Mouse (Mus musculus) midbrain, embryonic 12.5 days (tissue): ENCODE measurements around the gene Tceal7. TPM values are rescaled to one million over a fixed set of nuclear protein-coding genes. Genes with fewer than 3 reads are reported as not detected.
A peak's percentile ranks its signal among the peaks of the same experiment; 100 is the strongest.
"Not testable (repeated sequence)": the region's sequence is repeated elsewhere in the genome, so short reads cannot be mapped to it uniquely, and the experiment has no call there.

Experiments used
- ATAC-seq: fragments of 200-750 bp; cut with Nextera tagmentation; 2 replicates; pipeline ENCODE4 v1.8.0; 2017; ENCODE audit warnings: low read depth, moderate TSS enrichment, moderate library complexity; ENCODE audit not compliant: low FRiP score
- H3K27ac ChIP-seq: fragments of 300-500 bp; sonication (generic); replicated peaks from 2 replicates; pipeline ENCODE4 v1.5.1; 2016; ENCODE audit warnings: mild to moderate bottlenecking
- H3K27me3 ChIP-seq: fragments of 300-500 bp; sonication (generic); 2 replicates; pipeline ENCODE4 v1.6.1; 2016; ENCODE audit warnings: mild to moderate bottlenecking
- H3K36me3 ChIP-seq: fragments of 300-500 bp; sonication (generic); 2 replicates; pipeline ENCODE4 v1.6.1; 2016
- H3K4me1 ChIP-seq: fragments of 300-500 bp; sonication (generic); 2 replicates; pipeline ENCODE4 v1.6.1; 2016
- H3K4me2 ChIP-seq: fragments of 300-500 bp; sonication (generic); replicated peaks from 2 replicates; pipeline ENCODE4 v1.6.1; 2016; ENCODE audit warnings: mild to moderate bottlenecking, moderate library complexity
- H3K4me3 ChIP-seq: fragments of 300-500 bp; sonication (generic); 2 replicates; pipeline ENCODE4 v1.5.1; 2016; ENCODE audit warnings: mild to moderate bottlenecking
- H3K9ac ChIP-seq: fragments of 300-500 bp; sonication (generic); replicated peaks from 2 replicates; pipeline ENCODE4 v1.6.1; 2016; ENCODE audit warnings: mild to moderate bottlenecking, moderate library complexity
- H3K9me3 ChIP-seq: fragments of 300-500 bp; sonication (generic); 2 replicates; pipeline ENCODE4 v1.6.1; 2016; ENCODE audit warnings: mild to moderate bottlenecking
- WGBS: fragments of 180-500 bp; shearing (Covaris S2); methylation state at CpG from one replicate; pipeline ENCODE4 v1.1.7; 2016; 5-methylcytosine and 5-hydroxymethylcytosine counted together
- polyA plus RNA-seq: library from polyadenylated mRNA; unstranded; fragments of >200 nt; fragmentation: Nextera tagmentation; extraction: Ambion mirVana; gene quantifications from 2 replicates; pipeline ENCODE4 v1.2.1, GENCODE M21; 2016

The Tceal7 gene
- 0.80 and 1.5 TPM in 2 replicates for polyA plus RNA-seq

DNA sequence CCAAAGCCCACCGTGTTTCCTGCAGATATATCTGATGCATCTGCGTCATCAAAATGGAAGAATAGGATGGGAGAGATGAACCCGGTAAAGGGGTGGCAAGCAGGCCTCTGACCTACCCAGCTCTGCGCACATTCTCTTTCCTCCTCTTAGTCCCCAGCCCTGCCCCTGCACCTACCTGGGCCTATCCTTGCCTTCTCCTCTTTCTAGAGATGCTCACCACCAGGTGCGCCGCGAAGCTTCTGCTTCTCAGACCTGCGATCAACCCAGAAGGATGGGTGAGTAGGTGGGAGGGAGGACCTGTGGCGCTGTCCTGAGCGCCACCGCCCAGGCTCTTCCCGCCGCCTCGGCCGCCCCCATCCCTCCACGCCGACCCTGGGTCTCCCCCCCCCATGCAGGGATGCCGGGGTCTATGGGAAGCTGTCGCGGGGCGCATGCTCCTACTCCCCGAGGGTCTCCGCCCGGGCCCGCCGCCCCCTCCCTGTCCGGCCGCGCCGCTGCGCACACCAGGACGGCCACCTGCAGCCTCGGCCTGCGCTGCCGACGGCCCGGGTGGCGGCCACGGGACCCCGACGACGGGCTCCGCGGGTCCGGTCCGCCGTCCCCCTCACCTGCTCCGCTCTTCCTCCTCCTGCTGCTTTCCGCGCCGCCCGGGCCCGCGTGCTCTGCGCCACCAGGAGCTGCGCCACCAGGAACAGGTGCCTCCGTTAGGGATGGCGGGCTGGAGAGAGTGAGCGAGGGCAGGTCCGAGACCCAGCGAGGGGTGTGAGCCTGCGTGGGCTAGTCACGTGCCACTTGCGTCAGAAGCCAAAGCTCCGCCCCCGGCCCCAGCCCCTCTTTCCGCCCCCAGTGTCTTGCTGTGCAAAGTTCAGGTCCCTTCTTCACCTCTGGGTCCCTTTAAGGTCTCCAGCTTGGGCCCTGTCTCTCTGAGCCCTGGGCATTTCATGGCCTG, at the start of gene Tceal7, which contains the start of gene Bex1:
TSS of gene Tceal7 (plus strand) at position 51 of the 949 bp plus-strand sequence.
TSS of gene Bex1 (minus strand) at position 785 of the 949 bp plus-strand sequence.
- not testable (repeated sequence) for H3K27ac ChIP-seq, H3K4me1 ChIP-seq, H3K27me3 ChIP-seq, H3K36me3 ChIP-seq, H3K9me3 ChIP-seq
- H3K9ac ChIP-seq, result peak within 1 kb of the TSS; percentile 51; the same call in 1 of the 2 replicates
- 39% methylated on average over 20 of the region's 67 CpGs for whole genome bisulfite sequencing
- peak within 1 kb of the TSS; percentile 49 for H3K4me2 ChIP-seq
- peak within 1 kb of the TSS; percentile 44 for H3K4me3 ChIP-seq
- peak; percentile 92 for ATAC-seq

GRCm38 (mm10) chrX:136170625-136171024, 44.0 kb upstream of the Tceal7 start:
- Histone ChIP-seq H3K4me2 (peak overlapping the region; percentile 51), H3K27ac (no peak overlapping the region), H3K9me3 (no peaks in the 10 kb centered on the region), H3K27me3 (no peaks in the 10 kb centered on the region; the same call in 1 of the 2 replicates), H3K9ac (no peak overlapping the region), H3K4me3 (peak overlapping the region; percentile 54), H3K36me3 (no peaks in the 10 kb centered on the region), H3K4me1 (0 out of 2 replicates have a peak, but pooled peaks cover 2% of the 10 kb centered on the region)
- 65% methylated on average over 10 of the region's 10 CpGs for WGBS
- no peak for ATAC-seq

DNA sequence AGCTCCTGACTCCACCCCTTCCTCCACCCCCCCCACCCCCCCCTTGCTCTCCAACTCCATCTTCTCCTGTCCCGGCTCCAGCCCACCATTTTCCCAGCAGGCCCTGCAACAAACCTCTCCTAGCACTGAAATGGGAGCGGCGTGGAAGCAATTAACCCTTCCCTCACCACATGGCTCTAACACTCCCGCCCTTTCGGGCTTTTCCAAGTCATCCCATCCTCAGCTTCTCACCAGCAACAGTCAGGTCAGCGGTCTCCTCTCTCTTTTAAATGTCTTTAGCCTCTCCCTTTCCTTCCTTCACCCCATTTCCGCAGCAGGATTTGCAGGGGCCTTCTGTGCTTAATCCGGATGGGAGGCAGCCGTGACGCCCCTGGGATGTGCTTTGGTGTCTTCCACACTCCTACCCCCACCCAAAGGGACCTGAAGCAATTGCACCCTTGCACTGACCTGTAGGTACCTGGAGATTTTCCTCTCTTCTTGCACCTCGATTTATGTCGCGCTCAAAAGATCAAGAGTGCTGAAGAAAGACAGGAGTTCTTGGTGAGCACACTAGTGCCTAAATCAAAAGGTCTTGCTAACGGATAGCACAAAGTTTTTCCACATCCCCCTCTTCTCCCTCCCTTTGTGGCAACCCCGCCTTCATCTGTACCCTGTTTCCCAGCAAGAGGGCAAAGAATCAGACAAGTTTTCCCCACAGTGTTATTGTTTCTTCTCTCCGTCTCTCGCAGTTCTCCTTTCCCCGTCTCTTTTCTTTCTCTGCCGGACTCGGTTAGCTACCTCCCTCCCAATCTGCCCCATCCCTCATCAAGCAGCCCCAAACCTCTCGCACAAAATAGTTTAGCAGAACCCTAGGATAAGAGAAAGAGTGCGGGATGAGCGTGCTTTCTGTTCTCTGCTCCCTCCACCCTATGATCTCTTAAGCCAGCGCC, 43.1 kb upstream of the Tceal7 start:
- 19% methylated on average over 24 of the region's 24 CpGs for WGBS
- Histone ChIP-seq H3K27ac (peak overlapping the region; percentile 78), H3K9ac (peak overlapping the region; percentile 65), H3K36me3 (no peaks in the 10 kb centered on the region), H3K27me3 (no peaks in the 10 kb centered on the region; the same call in 1 of the 2 replicates), H3K4me1 (0 out of 2 replicates have a peak, but pooled peaks cover 2% of the 10 kb centered on the region), H3K4me3 (peak overlapping the region; percentile 54), H3K4me2 (peak overlapping the region; percentile 51), H3K9me3 (no peaks in the 10 kb centered on the region)
- ATAC-seq, result peak; percentile 68

GRCm38 (mm10) chrX:136172118-136172551, 42.4 kb upstream of the Tceal7 start, which contains the start of gene Tceal8:
Gene Tceal8 (minus strand): TSS chrX:136172342.
- WGBS, result 23% methylated on average over 10 of the region's 10 CpGs
- peak; percentile 95 for ATAC-seq
- no peaks in the 10 kb centered on the region; the same call in 1 of the 2 replicates for H3K27me3 ChIP-seq
- no peaks in the 10 kb centered on the region for H3K36me3 ChIP-seq
- H3K4me1 ChIP-seq, result 0 out of 2 replicates have a peak, but pooled peaks cover 2% of the 10 kb centered on the region
- peak within 1 kb of the TSS; percentile 65 for H3K9ac ChIP-seq
- peak within 1 kb of the TSS; percentile 78 for H3K27ac ChIP-seq
- peak within 1 kb of the TSS; percentile 54 for H3K4me3 ChIP-seq
- H3K9me3 ChIP-seq, result no peaks in the 10 kb centered on the region
- peak within 1 kb of the TSS; percentile 51 for H3K4me2 ChIP-seq

GRCm38 (mm10) chrX:136172786-136173185, 41.8 kb upstream of the Tceal7 start:
- ATAC-seq, result no peak
- Histone ChIP-seq H3K4me1 (0 out of 2 replicates have a peak, but pooled peaks cover 2% of the 10 kb centered on the region), H3K27ac (peak overlapping the region; percentile 77; the same call in 1 of the 2 replicates), H3K4me2 (peak overlapping the region; percentile 45), H3K9ac (peak overlapping the region; percentile 47; the same call in 1 of the 2 replicates), H3K36me3 (no peaks in the 10 kb centered on the region), H3K4me3 (peak overlapping the region; percentile 54), H3K27me3 (no peaks in the 10 kb centered on the region; the same call in 1 of the 2 replicates), H3K9me3 (no peaks in the 10 kb centered on the region)
- WGBS, result 39% methylated on average over 10 of the region's 10 CpGs

- H3K4me3 ChIP-seq, result no peak overlapping the region
- peaks cover 4% of the 10 kb centered on the region; the same call in 1 of the 2 replicates for H3K27me3 ChIP-seq
- no peaks in the 10 kb centered on the region for H3K4me1 ChIP-seq
- no peaks in the 10 kb centered on the region for H3K36me3 ChIP-seq
- H3K4me2 ChIP-seq, result no peak overlapping the region
- no peak overlapping the region for H3K9ac ChIP-seq
- 25% methylated on average over 11 of the region's 11 CpGs for WGBS
- no peaks in the 10 kb centered on the region for H3K9me3 ChIP-seq
- H3K27ac ChIP-seq, result no peak overlapping the region
- peak; percentile 56 for ATAC-seq
These were observed 33.6 kb upstream of the Tceal7 start for GRCm38 (mm10) chrX:136180897-136181553.

DNA sequence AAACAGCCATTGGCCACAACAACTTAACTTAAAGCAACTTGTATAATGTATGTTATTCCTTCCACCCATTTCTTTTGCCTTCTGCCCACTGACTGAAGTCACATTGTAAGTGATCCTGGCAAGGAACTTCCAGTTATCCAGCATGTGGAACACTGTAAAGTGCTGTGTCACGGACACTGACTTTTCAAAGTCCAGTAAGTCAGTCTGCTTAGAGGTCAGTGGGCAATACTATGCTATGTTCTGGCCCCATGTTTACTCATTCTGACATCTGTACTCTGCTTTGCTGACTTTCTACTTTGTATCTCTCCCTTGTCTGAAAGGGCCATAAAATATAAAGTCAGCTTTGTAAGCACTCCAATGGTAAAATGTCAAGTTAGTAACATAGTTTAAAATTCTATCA, 31.5 kb upstream of the Tceal7 start:
- Histone ChIP-seq H3K9ac (no peak overlapping the region), H3K4me1 (no peaks in the 10 kb centered on the region), H3K27me3 (peaks cover 4% of the 10 kb centered on the region; the same call in 1 of the 2 replicates), H3K9me3 (no peaks in the 10 kb centered on the region), H3K4me3 (no peak overlapping the region), H3K36me3 (no peaks in the 10 kb centered on the region), H3K27ac (no peak overlapping the region), H3K4me2 (no peak overlapping the region)
- ATAC-seq, result no peak
- WGBS, result 88% methylated on average over 1 of the region's 1 CpGs

- ATAC-seq, result no peak
- Histone ChIP-seq H3K9me3 (no peaks in the 10 kb centered on the region), H3K4me2 (no peak overlapping the region), H3K27ac (no peak overlapping the region), H3K27me3 (0 out of 2 replicates have a peak, but pooled peaks cover 6% of the 10 kb centered on the region), H3K9ac (no peak overlapping the region), H3K4me1 (no peaks in the 10 kb centered on the region), H3K36me3 (no peaks in the 10 kb centered on the region), H3K4me3 (no peak overlapping the region)
- 79% methylated on average over 16 of the region's 16 CpGs for WGBS
These were observed 19.2 kb upstream of the Tceal7 start for GRCm38 (mm10) chrX:136195193-136195944.

DNA sequence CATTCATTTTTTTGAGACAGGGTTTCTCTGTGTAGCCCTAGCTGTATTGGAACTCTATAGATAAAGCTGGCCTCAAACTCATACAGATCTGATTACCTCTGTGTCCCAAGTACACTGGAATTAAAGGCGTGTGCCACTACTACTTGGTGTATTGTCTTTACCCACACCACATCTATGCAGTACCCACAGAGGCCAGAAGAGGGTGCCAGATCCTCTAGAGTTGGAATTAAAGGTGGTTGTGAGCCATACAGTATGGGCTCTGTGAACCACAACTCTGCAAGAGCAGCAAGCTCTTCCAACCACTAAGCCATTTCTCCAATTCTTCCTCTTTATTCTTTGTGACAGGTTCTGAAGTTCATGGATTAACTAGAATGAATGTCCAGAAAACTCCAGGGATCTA, 17.7 kb upstream of the Tceal7 start:
- ATAC-seq, result no peak
- H3K27me3 ChIP-seq, result 0 out of 2 replicates have a peak, but pooled peaks cover 6% of the 10 kb centered on the region
- no peak overlapping the region for H3K27ac ChIP-seq
- no peaks in the 10 kb centered on the region for H3K9me3 ChIP-seq
- H3K36me3 ChIP-seq, result no peaks in the 10 kb centered on the region
- H3K4me1 ChIP-seq, result no peaks in the 10 kb centered on the region
- H3K4me2 ChIP-seq, result no peak overlapping the region
- WGBS, result 47% methylated on average over 1 of the region's 1 CpGs
- no peak overlapping the region for H3K4me3 ChIP-seq
- no peak overlapping the region for H3K9ac ChIP-seq

DNA sequence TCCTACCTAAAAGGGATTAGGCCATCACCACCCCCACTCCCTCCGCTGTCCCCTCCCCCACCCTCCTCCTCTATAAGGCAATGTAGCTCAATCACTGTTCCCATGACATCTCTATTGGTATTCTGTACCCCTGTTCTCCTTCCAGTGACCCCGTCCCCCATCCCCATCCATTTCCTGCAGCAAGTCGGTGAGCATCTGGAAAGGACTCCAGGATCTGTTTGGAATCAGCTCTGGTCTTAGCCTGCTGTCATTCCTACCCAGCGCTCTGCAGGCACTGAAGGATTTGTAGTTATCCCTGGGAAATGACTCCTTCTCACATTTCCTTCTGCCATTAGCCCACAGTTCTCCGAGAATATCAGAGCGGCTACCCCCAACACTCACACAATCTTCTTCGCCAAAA, 11.3 kb upstream of the Tceal7 start:
- Histone ChIP-seq H3K9ac (peak overlapping the region; percentile 49), H3K9me3 (no peaks in the 10 kb centered on the region), H3K4me1 (no peaks in the 10 kb centered on the region), H3K27ac (no peak overlapping the region), H3K4me2 (peak overlapping the region; percentile 56), H3K27me3 (peaks cover 10% of the 10 kb centered on the region), H3K4me3 (peak overlapping the region; percentile 49), H3K36me3 (no peaks in the 10 kb centered on the region)
- 0 out of 2 replicates have a peak, but pooled peaks have one; percentile 19 for ATAC-seq
- 22% methylated on average over 7 of the region's 7 CpGs for WGBS
